Mouse (Mus musculus) stomach, postnatal 0 days (tissue): ENCODE measurements around the gene Ccl5. TPM values are rescaled to one million over a fixed set of nuclear protein-coding genes. Genes with fewer than 3 reads are reported as not detected.

ENCODE experiments used
- ATAC-seq: fragments of 200-750 bp; cut with Nextera tagmentation; 2 replicates; pipeline ENCODE4 v1.8.0; 2017; ENCODE audit not compliant: low FRiP score, low TSS enrichment
- DNase-seq: peaks from one replicate; pipeline ENCODE4 v3.0.0-alpha.2; 2016; ENCODE audit warnings: low spot score
- H3K27ac ChIP-seq: fragments of 300-500 bp; sonication (generic); replicated peaks from 2 replicates; pipeline ENCODE4 v1.5.1; 2014; ENCODE audit warnings: mild to moderate bottlenecking, control low read depth
- H3K27me3 ChIP-seq: fragments of 300-500 bp; sonication (generic); 2 replicates; pipeline ENCODE4 v1.6.1; 2014; ENCODE audit warnings: low read length; ENCODE audit not compliant: control insufficient read depth, insufficient read depth
- H3K36me3 ChIP-seq: fragments of 300-500 bp; sonication (generic); 2 replicates; pipeline ENCODE4 v1.6.1; 2014; ENCODE audit warnings: low read length, mixed read lengths; ENCODE audit not compliant: control insufficient read depth, insufficient read depth
- H3K4me1 ChIP-seq: fragments of 300-500 bp; sonication (generic); replicated peaks from 2 replicates; pipeline ENCODE4 v1.6.1; 2014; ENCODE audit warnings: antibody characterized with exemption; ENCODE audit not compliant: control insufficient read depth, insufficient read depth
- H3K4me2 ChIP-seq: fragments of 300-500 bp; sonication (generic); replicated peaks from 2 replicates; pipeline ENCODE4 v1.6.1; 2014; ENCODE audit warnings: low read depth, mild to moderate bottlenecking, control low read depth, moderate library complexity
- H3K4me3 ChIP-seq: fragments of 300-500 bp; sonication (generic); 2 replicates; pipeline ENCODE4 v1.5.1; 2014; ENCODE audit warnings: low read depth, low read length, control low read depth
- H3K9ac ChIP-seq: fragments of 300-500 bp; sonication (generic); 2 replicates; pipeline ENCODE4 v1.6.1; 2014; ENCODE audit warnings: mild to moderate bottlenecking, low read length, control low read depth, mixed read lengths
- H3K9me3 ChIP-seq: fragments of 300-500 bp; sonication (generic); 2 replicates; pipeline ENCODE4 v1.6.1; 2016; ENCODE audit warnings: low read length; ENCODE audit not compliant: control insufficient read depth
- CTCF ChIP-seq: IDR thresholded peaks from 2 replicates; pipeline ENCODE4 v1.5.1; 2016; ENCODE audit warnings: antibody characterized with exemption, low read depth, mild to moderate bottlenecking, moderate library complexity
- EP300 ChIP-seq: optimal IDR thresholded peaks from 2 replicates; pipeline ENCODE3; 2016; ENCODE audit warnings: antibody characterized with exemption
- WGBS: fragments of 180-500 bp; shearing (Covaris S2); extraction: QIAGEN DNeasy Blood & Tissue Kit; methylation state at CpG from one replicate; pipeline ENCODE4 v1.1.7; 2014; 5-methylcytosine and 5-hydroxymethylcytosine counted together
- polyA plus RNA-seq: library from polyadenylated mRNA; unstranded; fragments of >200 nt; fragmentation: Nextera tagmentation; extraction: Ambion mirVana; gene quantifications from 2 replicates; pipeline ENCODE4 v1.2.1, GENCODE M21; 2015

The Ccl5 gene
- polyA plus RNA-seq, 1 experiment from 2014 or later = 1.1 TPM

DNA sequence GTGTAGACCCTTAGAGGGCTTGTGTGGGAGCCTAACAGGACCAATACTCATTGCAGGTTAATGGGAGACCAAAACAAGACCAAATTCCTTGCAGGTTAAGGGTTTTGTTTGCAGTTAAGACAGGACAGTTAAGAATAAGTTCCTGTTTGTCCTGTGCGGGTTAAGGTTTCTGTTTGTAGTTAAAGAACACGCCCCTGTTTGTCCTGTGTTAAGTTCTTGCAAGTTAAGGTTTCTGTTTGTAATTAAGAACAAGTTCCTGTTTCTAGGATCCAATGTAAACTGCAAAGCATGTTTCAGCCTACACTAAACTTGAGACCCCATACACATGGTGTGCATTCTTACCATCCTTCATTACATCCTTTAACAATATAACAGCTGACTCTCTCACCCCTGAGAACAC lies 39.9 kb upstream of the Ccl5 start:
- TF ChIP-seq CTCF = no peak
- Histone ChIP-seq H3K9me3 (no peaks in the 10 kb centered on the region), H3K4me3 (no peak overlapping the region), H3K27ac (no peak overlapping the region), H3K4me2 (no peak overlapping the region), H3K9ac (no peak overlapping the region), H3K4me1 (no peaks in the 10 kb centered on the region), H3K36me3 (no peaks in the 10 kb centered on the region), H3K27me3 (no peaks in the 10 kb centered on the region)
- no peak for DNase-seq
- no peak for ATAC-seq
- 58% methylated on average over 2 of the region's 2 CpGs for WGBS

DNA sequence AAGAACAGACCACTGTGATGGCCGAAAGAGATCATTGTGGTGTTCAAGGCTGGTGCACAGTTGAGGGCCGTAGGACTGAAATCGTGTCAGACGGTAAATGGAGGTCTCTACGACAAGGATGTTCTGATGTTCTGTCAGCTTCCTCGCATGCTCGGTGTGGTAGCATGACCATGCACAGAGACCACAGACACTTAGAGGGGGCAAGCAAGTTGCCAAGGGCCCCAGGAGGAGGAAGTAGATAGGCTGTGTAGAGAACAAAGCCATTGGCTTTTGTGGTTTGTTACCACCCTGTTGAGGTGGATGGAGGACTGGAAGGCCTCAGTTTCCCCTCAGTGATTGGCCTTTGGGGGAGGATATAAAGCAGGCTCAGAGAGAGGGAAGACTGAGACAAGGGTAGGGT lies 38.9 kb upstream of the Ccl5 start:
- TF ChIP-seq CTCF (no peak), EP300 (no peak)
- Histone ChIP-seq H3K4me3 (no peak overlapping the region), H3K36me3 (no peaks in the 10 kb centered on the region), H3K4me1 (no peaks in the 10 kb centered on the region), H3K4me2 (no peak overlapping the region), H3K9ac (no peak overlapping the region), H3K9me3 (no peaks in the 10 kb centered on the region), H3K27me3 (no peaks in the 10 kb centered on the region), H3K27ac (no peak overlapping the region)
- DNase-seq (no peak), ATAC-seq (no peak)
- WGBS = 94% methylated on average over 7 of the region's 7 CpGs

DNA sequence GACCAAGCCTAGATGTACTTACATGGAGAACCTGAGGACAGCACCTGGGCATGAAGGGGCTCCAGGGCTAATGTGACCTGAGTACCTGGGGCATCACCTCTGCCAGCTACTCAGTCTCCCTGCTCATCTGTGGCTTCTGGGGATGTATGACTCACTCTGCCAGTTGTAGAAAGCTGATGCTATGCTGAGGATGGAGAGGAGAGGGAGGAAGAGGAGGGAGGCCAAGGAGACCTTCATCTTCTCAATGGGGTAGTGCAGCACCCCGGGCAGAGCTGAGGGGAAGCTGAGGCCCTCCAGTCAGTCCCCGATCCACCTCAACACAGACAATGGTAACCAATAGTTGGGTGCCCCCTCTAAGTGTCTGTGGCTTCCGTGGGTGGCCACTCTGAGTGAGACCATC lies 38.5 kb upstream of the Ccl5 start:
- Histone ChIP-seq H3K9ac (no peak overlapping the region), H3K4me2 (no peak overlapping the region), H3K4me1 (no peaks in the 10 kb centered on the region), H3K4me3 (no peak overlapping the region), H3K9me3 (no peaks in the 10 kb centered on the region), H3K27me3 (no peaks in the 10 kb centered on the region), H3K36me3 (no peaks in the 10 kb centered on the region), H3K27ac (no peak overlapping the region)
- TF ChIP-seq CTCF = no peak
- TF ChIP-seq EP300 = no peak
- DNase-seq = no peak
- 87% methylated on average over 3 of the region's 3 CpGs for WGBS
- no peak for ATAC-seq

DNA sequence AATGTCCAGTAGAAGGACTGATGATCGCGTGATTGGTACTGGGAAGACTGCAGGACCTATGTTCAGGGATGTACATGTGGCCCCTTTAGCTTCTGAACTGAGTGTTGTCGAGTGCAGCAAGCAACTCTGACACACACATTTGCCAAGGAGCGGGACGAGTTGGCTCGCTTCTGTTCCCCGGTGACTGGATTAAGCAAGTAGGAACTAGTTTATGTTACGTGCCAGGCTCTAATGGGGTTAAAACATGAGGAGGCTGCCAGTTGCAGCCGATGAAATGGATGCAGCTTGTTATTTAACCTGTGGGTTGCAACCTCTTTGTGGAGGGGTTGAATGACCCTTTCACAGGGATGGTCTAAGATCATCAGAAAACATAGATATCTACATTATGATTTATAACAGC lies 37.7 kb upstream of the Ccl5 start:
- H3K36me3 ChIP-seq = no peaks in the 10 kb centered on the region
- ATAC-seq = no peak
- TF ChIP-seq EP300 (no peak), CTCF (no peak)
- H3K4me1 ChIP-seq = no peaks in the 10 kb centered on the region
- no peak overlapping the region for H3K27ac ChIP-seq
- no peak for DNase-seq
- H3K4me2 ChIP-seq = no peak overlapping the region
- H3K27me3 ChIP-seq = no peaks in the 10 kb centered on the region
- H3K9me3 ChIP-seq = no peaks in the 10 kb centered on the region
- WGBS = 79% methylated on average over 9 of the region's 9 CpGs
- H3K9ac ChIP-seq = no peak overlapping the region
- H3K4me3 ChIP-seq = no peak overlapping the region

DNA sequence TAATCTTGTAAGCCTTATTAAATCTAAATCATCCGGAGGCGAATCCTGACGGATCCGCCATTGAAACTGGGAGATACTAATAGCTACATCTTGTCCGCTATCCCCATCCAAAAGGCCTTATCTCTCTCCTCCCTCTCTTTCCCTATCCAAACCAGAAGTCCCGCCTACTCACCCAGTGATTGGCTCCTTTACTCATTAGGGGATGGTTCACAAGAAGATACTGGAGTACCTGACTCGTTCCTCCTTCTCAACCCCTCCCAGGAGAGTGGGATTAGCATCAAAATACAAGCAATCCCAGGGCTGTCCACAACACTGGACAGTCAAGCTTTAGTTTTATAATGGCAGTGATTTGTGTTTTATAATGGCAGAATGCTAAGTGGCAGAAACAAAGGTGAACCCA lies 37.0 kb upstream of the Ccl5 start:
- Histone ChIP-seq H3K4me1 (no peaks in the 10 kb centered on the region), H3K4me2 (no peak overlapping the region), H3K27me3 (no peaks in the 10 kb centered on the region), H3K4me3 (no peak overlapping the region), H3K36me3 (no peaks in the 10 kb centered on the region), H3K9ac (no peak overlapping the region), H3K27ac (no peak overlapping the region), H3K9me3 (no peaks in the 10 kb centered on the region)
- TF ChIP-seq EP300 = no peak
- no peak for TF ChIP-seq CTCF
- DNase-seq = no peak
- ATAC-seq = no peak
- WGBS = 66% methylated on average over 7 of the region's 7 CpGs

DNA sequence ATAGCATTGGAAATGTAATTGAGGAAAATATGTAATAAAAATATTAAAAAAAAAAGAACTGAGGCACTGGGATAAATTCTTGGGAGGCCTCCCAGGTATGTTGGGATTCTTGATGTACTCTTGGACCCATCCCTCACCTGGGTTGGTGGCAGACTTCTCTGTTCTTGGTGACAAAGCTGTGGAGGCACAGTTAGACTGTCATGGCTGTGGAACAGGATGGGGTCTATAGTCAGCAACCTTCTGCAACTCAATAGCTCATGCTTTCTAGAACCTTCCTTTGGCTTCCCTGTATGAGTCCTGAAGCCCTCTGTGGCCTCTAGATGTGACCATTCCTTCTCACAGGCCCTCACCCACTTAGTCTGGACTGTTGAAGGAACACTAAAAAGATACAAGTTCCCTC lies 36.3 kb upstream of the Ccl5 start:
- Histone ChIP-seq H3K27ac (no peak overlapping the region), H3K4me2 (no peak overlapping the region), H3K27me3 (no peaks in the 10 kb centered on the region), H3K36me3 (no peaks in the 10 kb centered on the region), H3K4me3 (no peak overlapping the region), H3K9me3 (no peaks in the 10 kb centered on the region), H3K9ac (no peak overlapping the region), H3K4me1 (no peaks in the 10 kb centered on the region)
- no peak for ATAC-seq
- TF ChIP-seq EP300 (no peak), CTCF (no peak)
- DNase-seq = no peak
